Mouse (Mus musculus) liver, adult 2 months (tissue): Measurements from ENCODE around the gene 1700123O20Rik. TPM values are rescaled to one million over a fixed set of nuclear protein-coding genes. Genes with fewer than 3 reads are reported as not detected.

Experiments used
- DNase-seq: peaks from one replicate; pipeline ENCODE4 v3.0.0-alpha.2; 2011; ENCODE audit warnings: low read depth, low spot score; ENCODE audit errors: extremely low read depth
- H3K27ac ChIP-seq: fragments of 200-500 bp; replicated peaks from 2 replicates; pipeline ENCODE4 v1.5.1; 2012; ENCODE audit warnings: low read depth, mild to moderate bottlenecking, control low read depth, inconsistent platforms, low read length; ENCODE audit not compliant: insufficient read depth
- H3K27me3 ChIP-seq: fragments of 200-500 bp; 2 replicates; pipeline ENCODE4 v1.6.1; 2012; ENCODE audit warnings: mild to moderate bottlenecking, moderate library complexity, low read length, inconsistent platforms; ENCODE audit not compliant: control insufficient read depth, insufficient read depth
- H3K36me3 ChIP-seq: fragments of 200-500 bp; 2 replicates; pipeline ENCODE4 v1.6.1; 2012; ENCODE audit warnings: low read length, inconsistent platforms; ENCODE audit not compliant: control insufficient read depth, insufficient read depth
- H3K4me1 ChIP-seq: fragments of 200-500 bp; 2 replicates; pipeline ENCODE4 v1.6.1; 2011; ENCODE audit warnings: low read length; ENCODE audit not compliant: control insufficient read depth, insufficient read depth
- H3K4me3 ChIP-seq: fragments of 200-500 bp; 2 replicates; pipeline ENCODE4 v1.5.1; 2011; ENCODE audit warnings: low read depth, mild to moderate bottlenecking, control low read depth, low read length, moderate library complexity; ENCODE audit not compliant: insufficient read depth
- H3K79me2 ChIP-seq: fragments of 200-500 bp; 2 replicates; pipeline ENCODE4 v1.6.1; 2012; ENCODE audit warnings: inconsistent platforms, mild to moderate bottlenecking, low read length, moderate library complexity; ENCODE audit not compliant: control insufficient read depth, insufficient read depth
- H3K9ac ChIP-seq: fragments of 200-500 bp; 2 replicates; pipeline ENCODE4 v1.6.1; 2012; ENCODE audit warnings: low read depth, mild to moderate bottlenecking, control low read depth, inconsistent platforms, low read length
- CTCF ChIP-seq: fragments of 200-500 bp; IDR thresholded peaks from 2 replicates; pipeline ENCODE4 v1.5.1; 2011; ENCODE audit warnings: low read depth, low read length, control low read depth
- POLR2A ChIP-seq: fragments of 200-500 bp; IDR thresholded peaks from 2 replicates; pipeline ENCODE4 v1.6.1; 2011; ENCODE audit warnings: low read length, control low read depth; ENCODE audit not compliant: insufficient read depth; ENCODE audit errors: extremely low read depth
- WGBS: fragments of 180-500 bp; shearing (Covaris S2); methylation state at CpG from one replicate; pipeline ENCODE4 v1.1.7; 2018; 5-methylcytosine and 5-hydroxymethylcytosine counted together
- polyA plus RNA-seq: library from polyadenylated mRNA; depleted of rRNA; stranded (reverse); fragments of >200 nt; gene quantifications from 2 replicates; pipeline ENCODE4 v1.2.3, GENCODE M21; 2012; rRNA removed
- total RNA-seq: library from RNA; depleted of rRNA; stranded (reverse); fragments of >200 nt; gene quantifications from 2 replicates; pipeline ENCODE4 v1.2.3, GENCODE M21; 2014; rRNA removed

Gene 1700123O20Rik
- total and polyA plus RNA-seq, 2 experiments, result 30.6 to 39.0 TPM

- Histone ChIP-seq H3K79me2 (no peaks in the 10 kb centered on the region), H3K27me3 (no peaks in the 10 kb centered on the region), H3K4me3 (no peak overlapping the region), H3K36me3 (no peaks in the 10 kb centered on the region), H3K27ac (no peak overlapping the region), H3K4me1 (no peaks in the 10 kb centered on the region), H3K9ac (no peak overlapping the region)
- 93% methylated on average over 6 of the region's 6 CpGs for WGBS
- TF ChIP-seq CTCF (no peak), POLR2A (no peak)
- DNase-seq, result no peak
These were observed 44.3 kb downstream of the 1700123O20Rik start for GRCm38 (mm10) chr14:54730305-54730704.

DNA sequence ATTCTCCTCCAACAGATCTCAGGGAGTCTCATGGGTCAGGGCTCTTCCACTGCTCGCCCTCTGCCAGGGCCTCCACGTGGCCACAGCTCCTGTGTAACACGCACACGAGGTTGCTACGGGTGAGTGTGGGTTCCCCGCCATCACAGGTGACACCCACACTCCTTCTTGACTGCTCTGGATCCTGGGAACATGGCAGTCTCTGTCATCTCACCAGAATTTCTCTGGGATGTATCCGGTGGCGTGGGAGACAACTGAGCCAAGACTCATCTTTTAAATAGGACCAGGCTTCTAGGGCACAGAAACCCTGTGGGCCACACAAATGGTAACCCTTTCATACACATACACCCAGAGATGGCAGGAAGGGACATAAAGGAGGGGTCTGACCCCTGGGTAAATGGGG is 46.2 kb downstream of the 1700123O20Rik start:
- 90% methylated on average over 8 of the region's 8 CpGs for WGBS
- Histone ChIP-seq H3K27me3 (no peaks in the 10 kb centered on the region), H3K4me1 (no peaks in the 10 kb centered on the region), H3K4me3 (no peak overlapping the region), H3K79me2 (no peaks in the 10 kb centered on the region), H3K9ac (no peak overlapping the region), H3K36me3 (no peaks in the 10 kb centered on the region), H3K27ac (no peak overlapping the region)
- DNase-seq, result no peak
- TF ChIP-seq CTCF (no peak), POLR2A (no peak)

GRCm38 (mm10) chr14:54734004-54734403 is 48.0 kb downstream of the 1700123O20Rik start:
- H3K27me3 ChIP-seq, result no peaks in the 10 kb centered on the region
- no peaks in the 10 kb centered on the region for H3K79me2 ChIP-seq
- DNase-seq, result no peak
- no peaks in the 10 kb centered on the region for H3K36me3 ChIP-seq
- TF ChIP-seq CTCF, result no peak
- no peak for TF ChIP-seq POLR2A
- WGBS, result 91% methylated on average over 4 of the region's 4 CpGs
- H3K4me1 ChIP-seq, result no peaks in the 10 kb centered on the region
- H3K9ac ChIP-seq, result no peak overlapping the region
- H3K4me3 ChIP-seq, result no peak overlapping the region
- H3K27ac ChIP-seq, result no peak overlapping the region

DNA sequence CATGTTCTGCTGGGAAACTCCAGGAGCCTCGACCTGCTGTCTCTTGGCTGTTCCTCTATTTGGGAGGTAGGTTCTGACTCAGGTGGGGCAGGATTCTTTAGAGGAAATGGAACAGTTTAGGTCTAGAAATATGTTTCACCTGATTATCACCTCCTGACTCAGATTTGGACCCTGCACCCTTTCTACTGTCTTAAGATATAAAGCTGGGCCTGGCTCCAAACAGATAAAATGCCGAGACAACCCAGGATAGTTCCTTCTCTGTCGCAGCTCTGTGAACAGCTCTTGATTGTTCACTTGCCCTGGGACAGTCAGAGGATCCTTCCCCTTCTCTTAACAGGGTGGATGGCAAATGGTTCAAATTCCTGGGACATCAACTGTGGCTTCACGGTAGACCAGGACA is 49.2 kb downstream of the 1700123O20Rik start:
- Histone ChIP-seq H3K27ac (no peak overlapping the region), H3K4me1 (no peaks in the 10 kb centered on the region), H3K4me3 (no peak overlapping the region), H3K9ac (no peak overlapping the region), H3K36me3 (no peaks in the 10 kb centered on the region), H3K27me3 (no peaks in the 10 kb centered on the region), H3K79me2 (no peaks in the 10 kb centered on the region)
- TF ChIP-seq CTCF (no peak), POLR2A (no peak)
- DNase-seq, result no peak
- 66% methylated on average over 4 of the region's 4 CpGs for WGBS

DNA sequence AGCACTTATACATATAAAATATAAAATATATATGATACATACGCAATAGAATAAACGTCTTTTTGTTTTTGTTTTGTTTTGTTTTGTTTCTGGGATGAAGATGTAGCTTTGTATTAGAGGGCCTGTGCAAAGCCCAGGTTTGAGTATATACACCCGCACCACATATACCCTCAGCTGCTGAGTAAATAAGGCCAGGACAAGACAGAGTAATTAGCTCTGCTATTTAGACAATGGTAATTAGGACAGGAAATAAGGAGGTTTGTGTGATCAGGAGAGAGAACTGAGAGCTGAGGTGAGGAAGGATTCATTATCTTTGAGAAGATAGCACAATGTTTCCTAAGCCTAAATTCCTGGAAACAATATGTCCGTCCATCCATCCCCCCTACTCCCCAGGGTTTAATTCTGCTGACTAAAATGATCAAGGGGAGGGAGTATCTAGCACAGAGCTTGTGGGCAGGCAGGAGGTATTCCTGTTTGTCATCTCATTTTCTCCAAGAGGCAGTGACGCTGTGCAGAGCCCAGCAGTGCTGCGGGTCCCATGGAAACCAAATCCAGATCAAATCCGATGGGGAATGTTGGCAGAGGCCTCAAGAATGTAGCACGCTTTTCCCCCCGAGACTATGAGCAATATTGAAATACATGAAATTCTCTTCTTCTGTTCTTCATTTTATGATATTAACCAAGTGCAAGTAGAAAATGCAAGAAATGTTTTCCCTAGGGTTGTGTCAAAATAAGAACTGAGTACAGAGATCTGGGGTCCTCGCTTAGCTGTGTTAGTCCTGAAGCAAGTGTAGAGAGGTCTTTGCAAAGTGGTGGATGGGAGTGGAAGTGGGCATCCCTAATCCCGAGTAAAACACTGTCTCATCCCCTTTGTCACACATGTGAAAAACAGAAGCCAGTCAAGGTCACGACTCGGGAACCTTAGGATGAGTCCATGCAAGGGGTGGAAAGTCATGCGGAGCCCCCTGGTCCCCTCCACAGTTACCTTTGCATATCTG is 50.8 kb downstream of the 1700123O20Rik start:
- TF ChIP-seq CTCF (no peak), POLR2A (no peak)
- Histone ChIP-seq H3K27me3 (no peaks in the 10 kb centered on the region), H3K36me3 (no peaks in the 10 kb centered on the region), H3K4me1 (no peaks in the 10 kb centered on the region), H3K79me2 (no peaks in the 10 kb centered on the region), H3K9ac (no peak overlapping the region), H3K27ac (no peak overlapping the region), H3K4me3 (no peak overlapping the region)
- WGBS, result 83% methylated on average over 14 of the region's 14 CpGs
- DNase-seq, result no peak

DNA sequence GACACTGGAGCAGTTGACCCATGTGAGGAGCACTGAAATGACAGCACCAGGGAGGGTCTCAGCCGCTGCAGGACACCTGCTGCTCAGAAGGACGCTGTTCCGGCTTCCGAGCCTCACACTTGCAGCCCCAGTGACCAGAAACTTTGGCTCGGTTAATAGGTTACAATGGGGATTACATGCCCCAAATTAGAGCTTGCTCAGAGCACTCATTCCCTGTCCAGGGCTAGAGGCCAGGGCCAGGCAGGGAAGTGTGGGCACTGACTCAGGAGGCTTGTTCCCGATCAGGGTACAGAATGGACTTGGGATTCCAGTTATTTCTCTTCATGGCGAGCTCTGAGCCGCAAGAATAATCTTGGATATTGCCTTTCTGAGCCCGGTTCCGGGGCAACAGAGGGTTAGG is 51.6 kb downstream of the 1700123O20Rik start:
- DNase-seq, result no peak
- TF ChIP-seq CTCF (no peak), POLR2A (no peak)
- Histone ChIP-seq H3K4me3 (no peak overlapping the region), H3K27me3 (no peaks in the 10 kb centered on the region), H3K36me3 (no peaks in the 10 kb centered on the region), H3K27ac (no peak overlapping the region), H3K79me2 (no peaks in the 10 kb centered on the region), H3K9ac (no peak overlapping the region), H3K4me1 (no peaks in the 10 kb centered on the region)
- WGBS, result 94% methylated on average over 10 of the region's 10 CpGs

Other genes with a start within 250 kb of the 1700123O20Rik start
- gene Lrp10, start 222.1 kb upstream of the 1700123O20Rik start, total RNA-seq, result 7.1 and 10.4 TPM in 2 replicates
- gene Lrp10, start 222.1 kb upstream of the 1700123O20Rik start, polyA plus RNA-seq, result 41.3 and 50.3 TPM in 2 replicates
- gene Rem2, start 210.1 kb upstream of the 1700123O20Rik start, total RNA-seq, result not detected in 2 replicates
- 0.10 TPM in 1 of 2 replicates, not detected in the other for gene Rem2, start 210.1 kb upstream of the 1700123O20Rik start, polyA plus RNA-seq
- gene Prmt5, start 168.7 kb upstream of the 1700123O20Rik start, total RNA-seq, result 7.4 and 8.0 TPM in 2 replicates
- 9.5 and 17.0 TPM in 2 replicates for gene Prmt5, start 168.7 kb upstream of the 1700123O20Rik start, polyA plus RNA-seq
- gene Haus4, start 131.6 kb upstream of the 1700123O20Rik start, total RNA-seq, result 13.7 and 13.8 TPM in 2 replicates
- 7.4 and 10.9 TPM in 2 replicates for gene Haus4, start 131.6 kb upstream of the 1700123O20Rik start, polyA plus RNA-seq
- 3.8 TPM in 2 replicates for gene Ajuba, start 108.7 kb upstream of the 1700123O20Rik start, total RNA-seq
- gene Ajuba, start 108.7 kb upstream of the 1700123O20Rik start, polyA plus RNA-seq, result 9.9 and 12.2 TPM in 2 replicates
- 3.0 and 3.1 TPM in 2 replicates for gene 4931414P19Rik, start 80.2 kb upstream of the 1700123O20Rik start, total RNA-seq
- gene 4931414P19Rik, start 80.2 kb upstream of the 1700123O20Rik start, polyA plus RNA-seq, result 2.6 and 4.3 TPM in 2 replicates
- gene Psmb5, start 68.2 kb upstream of the 1700123O20Rik start, total RNA-seq, result 179 and 181 TPM in 2 replicates
- 217 and 221 TPM in 2 replicates for gene Psmb5, start 68.2 kb upstream of the 1700123O20Rik start, polyA plus RNA-seq
- not detected in 2 replicates for gene Psmb11, start 64.8 kb upstream of the 1700123O20Rik start, total RNA-seq
- not detected in 2 replicates for gene Psmb11, start 64.8 kb upstream of the 1700123O20Rik start, polyA plus RNA-seq
- gene Gm17606, start 45.3 kb upstream of the 1700123O20Rik start, total RNA-seq, result not detected in 2 replicates
- not detected in 2 replicates for gene Gm17606, start 45.3 kb upstream of the 1700123O20Rik start, polyA plus RNA-seq
- 0.09 and 0.27 TPM in 2 replicates for gene Cdh24, start 44.9 kb upstream of the 1700123O20Rik start, total RNA-seq
- 0.37 and 0.73 TPM in 2 replicates for gene Cdh24, start 44.9 kb upstream of the 1700123O20Rik start, polyA plus RNA-seq
- 39.7 and 44.3 TPM in 2 replicates for gene Acin1, start 715 bp downstream of the 1700123O20Rik start, total RNA-seq
- 39.0 and 49.1 TPM in 2 replicates for gene Acin1, start 715 bp downstream of the 1700123O20Rik start, polyA plus RNA-seq
- not detected in 2 replicates for gene Gm29776, start 12.6 kb downstream of the 1700123O20Rik start, total RNA-seq
- not detected in 2 replicates for gene Gm29776, start 12.6 kb downstream of the 1700123O20Rik start, polyA plus RNA-seq
- 5.6 and 7.9 TPM in 2 replicates for gene Cebpe, start 26.0 kb downstream of the 1700123O20Rik start, total RNA-seq
- gene Cebpe, start 26.0 kb downstream of the 1700123O20Rik start, polyA plus RNA-seq, result 12.4 and 12.9 TPM in 2 replicates
- gene Slc7a8, start 95.7 kb downstream of the 1700123O20Rik start, total RNA-seq, result 1.0 and 1.8 TPM in 2 replicates
- 2.2 and 2.9 TPM in 2 replicates for gene Slc7a8, start 95.7 kb downstream of the 1700123O20Rik start, polyA plus RNA-seq
- gene Rnf212b, start 127.9 kb downstream of the 1700123O20Rik start, total RNA-seq, result not detected in 2 replicates
- not detected in 2 replicates for gene Rnf212b, start 127.9 kb downstream of the 1700123O20Rik start, polyA plus RNA-seq
- gene Homez, start 184.7 kb downstream of the 1700123O20Rik start, total RNA-seq, result 1.9 and 2.5 TPM in 2 replicates
- gene Homez, start 184.7 kb downstream of the 1700123O20Rik start, polyA plus RNA-seq, result 2.1 and 3.3 TPM in 2 replicates
- gene Ppp1r3e, start 191.3 kb downstream of the 1700123O20Rik start, total RNA-seq, result 4.9 and 6.4 TPM in 2 replicates
- gene Ppp1r3e, start 191.3 kb downstream of the 1700123O20Rik start, polyA plus RNA-seq, result 7.5 and 8.7 TPM in 2 replicates
- 14.1 and 17.2 TPM in 2 replicates for gene Bcl2l2, start 197.2 kb downstream of the 1700123O20Rik start, total RNA-seq
- gene Bcl2l2, start 197.2 kb downstream of the 1700123O20Rik start, polyA plus RNA-seq, result 17.3 and 19.5 TPM in 2 replicates
- gene Gm20521, start 197.2 kb downstream of the 1700123O20Rik start, total RNA-seq, result 0.13 TPM in 1 of 2 replicates, not detected in the other
- gene Gm20521, start 197.2 kb downstream of the 1700123O20Rik start, polyA plus RNA-seq, result 7.9 TPM in 1 of 2 replicates, not detected in the other
- gene Pabpn1, start 206.3 kb downstream of the 1700123O20Rik start, total RNA-seq, result 29.7 and 37.8 TPM in 2 replicates
- gene Pabpn1, start 206.3 kb downstream of the 1700123O20Rik start, polyA plus RNA-seq, result 65.4 and 89.4 TPM in 2 replicates
- 0.46 and 0.81 TPM in 2 replicates for gene Slc22a17, start 226.9 kb downstream of the 1700123O20Rik start, total RNA-seq
- gene Slc22a17, start 226.9 kb downstream of the 1700123O20Rik start, polyA plus RNA-seq, result 1.4 and 2.7 TPM in 2 replicates
- under 0.01 and 0.20 TPM in 2 replicates for gene Efs, start 239.9 kb downstream of the 1700123O20Rik start, total RNA-seq
- gene Efs, start 239.9 kb downstream of the 1700123O20Rik start, polyA plus RNA-seq, result 0.13 and 0.15 TPM in 2 replicates
- gene Il25, start 246.5 kb downstream of the 1700123O20Rik start, total RNA-seq, result not detected in 2 replicates
- gene Il25, start 246.5 kb downstream of the 1700123O20Rik start, polyA plus RNA-seq, result not detected in 2 replicates